Mouse (Mus musculus) 416B (cell line): ENCODE measurements around the gene Cdiptos.

Source experiments
- DNase-seq: peaks from one replicate; pipeline ENCODE4 v3.0.0; 2011; ENCODE audit warnings: low read depth

Gene Cdiptos

DNA sequence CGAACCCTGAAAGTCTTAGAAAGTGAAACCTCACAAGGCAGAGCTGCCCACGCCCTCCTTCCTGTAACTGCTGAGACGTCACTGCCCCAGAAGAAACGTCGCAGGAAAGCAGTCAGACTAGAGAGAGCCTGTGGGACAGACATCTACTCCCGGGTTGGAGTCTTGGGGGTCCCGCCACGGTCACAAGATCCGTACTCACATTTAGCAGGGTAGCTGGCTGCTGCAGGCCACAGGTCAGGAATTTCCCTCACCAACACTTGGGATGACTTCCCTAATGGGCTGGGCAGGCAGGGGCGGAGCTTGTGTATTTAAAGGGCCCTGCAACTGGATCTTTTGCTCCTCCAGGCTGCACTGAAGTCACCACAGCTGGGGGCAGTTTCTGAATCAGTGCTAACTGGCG lies 38.4 kb upstream of the Cdiptos start, which contains the start of gene Mvp:
Mvp (minus strand) TSS at position 302 of the 400 bp plus-strand sequence.
- DNase-seq, result peak; percentile 79

DNA sequence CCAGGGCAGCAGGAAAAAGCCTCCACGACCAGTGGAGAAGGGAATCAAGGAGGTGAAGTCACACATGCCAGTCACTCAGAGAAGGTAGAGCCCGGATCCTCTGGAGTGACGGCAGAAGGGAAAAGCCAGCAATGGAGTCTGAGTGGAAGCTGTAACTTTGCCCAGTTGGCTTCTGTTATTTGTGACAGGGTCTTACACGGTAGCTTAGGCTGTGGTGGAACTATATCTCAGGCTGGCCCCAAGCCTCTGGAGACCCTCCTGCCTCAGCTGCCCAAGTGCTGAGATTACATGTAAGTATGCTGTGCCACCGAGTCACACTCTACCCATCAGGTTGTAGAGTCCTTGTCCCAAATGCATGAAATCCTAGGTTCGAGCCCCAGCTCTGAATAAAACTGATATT lies 37.5 kb upstream of the Cdiptos start:
- no peak for DNase-seq

DNA sequence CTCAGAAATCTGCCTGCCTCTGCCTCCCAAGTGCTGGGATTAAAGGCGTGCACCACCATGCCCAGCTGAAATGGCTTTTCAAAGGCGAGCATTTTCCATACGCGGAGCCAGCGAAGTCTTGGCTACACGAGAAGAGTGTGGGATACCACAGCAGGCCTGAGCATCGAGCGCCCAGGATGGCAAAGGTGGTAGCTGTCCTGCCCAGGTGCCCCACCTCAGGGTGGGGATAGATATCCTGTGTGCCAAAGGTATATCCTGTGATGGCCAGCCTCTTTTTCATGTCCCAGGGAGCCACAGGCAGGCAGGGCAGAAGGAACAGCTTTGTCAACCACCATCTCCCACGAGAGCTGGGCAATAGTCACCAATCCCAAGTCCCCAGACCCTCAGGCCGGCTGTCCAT lies 36.9 kb upstream of the Cdiptos start:
- DNase-seq, result no peak

DNA sequence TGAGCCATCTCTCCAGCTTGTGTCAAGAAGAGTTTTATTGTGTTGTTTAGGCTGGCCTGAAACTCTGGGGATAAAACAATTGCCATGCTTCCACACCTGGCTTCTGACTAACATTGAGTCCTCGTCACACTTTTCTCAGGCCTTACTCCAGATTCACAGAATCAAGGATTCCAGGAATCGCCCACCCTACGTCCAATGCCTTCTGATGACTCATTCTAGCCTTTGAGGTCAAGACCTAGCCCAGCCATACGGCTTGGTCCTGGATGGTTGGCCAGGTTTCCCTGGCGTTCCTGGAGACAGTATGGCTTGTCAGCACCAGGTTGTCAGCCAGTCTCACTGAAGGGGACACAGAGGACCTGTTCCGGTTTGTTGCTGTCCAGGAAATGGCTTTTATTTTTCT lies 36.5 kb upstream of the Cdiptos start:
- DNase-seq, result no peak

DNA sequence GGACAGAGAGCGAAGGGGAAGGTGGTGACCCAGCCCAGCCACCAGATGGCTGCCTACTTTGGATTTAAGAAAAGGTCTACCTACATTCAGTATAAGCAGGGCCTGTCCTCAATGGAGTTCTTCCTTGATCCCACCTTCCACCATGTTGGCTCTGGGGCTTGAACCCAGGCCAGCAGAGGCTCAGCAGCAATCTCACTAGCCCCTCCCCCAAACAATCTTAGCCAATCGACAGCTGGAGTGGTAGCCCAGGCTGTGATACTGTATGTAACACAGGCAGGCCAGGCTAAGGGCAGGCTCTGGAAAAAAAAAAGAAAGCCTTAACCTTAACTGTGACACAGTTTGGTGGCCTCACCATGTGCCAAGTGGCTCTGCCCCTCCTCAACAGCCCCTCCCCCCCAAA lies 35.8 kb upstream of the Cdiptos start:
- no peak for DNase-seq

DNA sequence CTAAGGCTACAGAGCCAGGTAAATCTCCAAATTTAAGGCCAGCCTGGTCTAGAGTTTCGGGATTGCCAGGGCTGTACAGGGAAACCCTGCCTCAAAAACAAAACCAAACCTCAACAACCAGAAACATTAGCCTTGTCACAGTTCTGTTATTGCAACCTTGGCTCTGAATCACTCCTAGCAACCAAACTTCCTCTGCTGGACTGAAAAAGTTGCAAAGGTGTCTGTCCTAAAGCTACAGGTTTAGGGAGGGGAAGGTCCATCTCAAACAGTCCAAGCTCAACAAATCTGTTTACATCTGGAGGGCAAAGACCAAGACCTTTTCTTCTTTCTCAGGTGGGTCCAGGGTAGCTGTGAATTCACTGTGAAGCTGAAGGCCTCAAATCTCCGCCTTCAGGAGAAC lies 35.2 kb upstream of the Cdiptos start:
- peak; percentile 32 for DNase-seq

DNA sequence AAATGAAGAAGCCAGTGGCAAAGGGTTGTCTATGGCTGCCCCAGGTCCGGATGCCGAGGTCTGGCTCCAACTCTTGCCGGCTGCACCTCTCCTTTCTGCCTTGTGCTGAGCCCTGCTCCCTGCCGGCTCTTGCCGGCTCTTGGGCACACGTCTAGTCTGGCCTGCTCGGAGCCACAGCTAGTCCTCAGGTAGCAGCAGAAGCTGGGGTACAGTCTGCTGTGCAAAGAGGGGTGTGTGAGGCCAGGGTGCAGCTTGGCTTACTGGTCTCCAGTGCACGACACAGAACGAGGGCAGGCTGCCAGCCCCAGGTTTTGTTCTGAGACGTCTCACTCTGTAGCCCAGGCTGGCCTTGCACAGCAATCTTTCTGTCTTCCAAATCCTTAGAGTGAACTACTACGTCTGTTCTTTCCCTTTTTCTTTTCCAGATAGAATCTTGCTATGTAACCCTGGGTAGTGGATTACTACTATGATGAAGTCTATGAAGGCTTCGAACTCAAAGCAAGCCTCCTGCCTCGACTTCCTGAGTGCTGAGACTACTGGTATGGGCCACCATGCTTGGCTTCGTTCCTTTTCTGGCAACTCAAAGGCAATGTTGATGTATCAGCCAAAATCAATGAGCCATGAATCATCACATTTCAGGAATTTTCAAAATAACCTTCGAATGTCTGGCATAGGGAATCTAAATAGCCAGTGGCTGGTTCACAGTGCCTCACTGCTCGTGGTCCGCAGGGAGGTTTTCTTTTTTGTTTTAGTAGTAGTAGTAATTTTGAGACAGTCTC lies 33.6 kb upstream of the Cdiptos start:
- DNase-seq, result no peak

DNA sequence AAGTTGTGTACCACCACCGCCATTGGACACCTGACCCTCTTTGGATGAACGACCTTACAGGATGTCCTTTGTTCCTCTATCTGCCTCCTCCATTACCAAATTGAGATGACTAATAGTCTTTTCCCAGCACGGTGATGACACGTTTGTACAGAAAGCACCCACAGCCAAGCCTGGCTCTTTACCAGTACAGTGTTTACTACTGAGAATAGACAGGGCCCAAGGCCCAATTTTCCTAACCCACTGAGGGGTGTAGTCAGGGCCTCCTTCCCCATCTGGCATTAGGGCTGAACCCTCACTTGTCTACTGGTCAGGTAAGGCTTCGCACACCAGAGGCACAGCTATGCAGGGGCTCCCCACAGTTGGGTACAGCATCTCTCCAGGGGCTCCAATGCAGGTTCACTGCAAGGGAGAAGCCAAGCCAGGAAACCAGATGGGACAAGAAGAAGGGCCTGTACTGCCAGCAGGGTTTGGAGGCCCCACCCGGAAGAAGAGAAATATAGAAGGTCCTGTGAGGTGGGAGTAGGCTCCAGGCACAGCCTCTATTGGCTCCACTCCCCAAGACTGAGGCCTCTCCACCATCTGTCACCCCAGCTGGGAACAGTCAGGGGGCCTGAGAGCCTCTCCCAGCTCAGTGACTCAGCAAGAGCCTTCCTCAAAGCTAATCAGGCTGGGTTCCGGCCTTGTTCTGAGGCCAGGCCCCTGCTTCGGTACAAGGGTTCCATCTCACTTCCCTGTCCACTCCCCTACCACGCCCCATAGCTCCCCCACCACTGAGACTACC lies 32.5 kb upstream of the Cdiptos start:
- peak; percentile 93 for DNase-seq

DNA sequence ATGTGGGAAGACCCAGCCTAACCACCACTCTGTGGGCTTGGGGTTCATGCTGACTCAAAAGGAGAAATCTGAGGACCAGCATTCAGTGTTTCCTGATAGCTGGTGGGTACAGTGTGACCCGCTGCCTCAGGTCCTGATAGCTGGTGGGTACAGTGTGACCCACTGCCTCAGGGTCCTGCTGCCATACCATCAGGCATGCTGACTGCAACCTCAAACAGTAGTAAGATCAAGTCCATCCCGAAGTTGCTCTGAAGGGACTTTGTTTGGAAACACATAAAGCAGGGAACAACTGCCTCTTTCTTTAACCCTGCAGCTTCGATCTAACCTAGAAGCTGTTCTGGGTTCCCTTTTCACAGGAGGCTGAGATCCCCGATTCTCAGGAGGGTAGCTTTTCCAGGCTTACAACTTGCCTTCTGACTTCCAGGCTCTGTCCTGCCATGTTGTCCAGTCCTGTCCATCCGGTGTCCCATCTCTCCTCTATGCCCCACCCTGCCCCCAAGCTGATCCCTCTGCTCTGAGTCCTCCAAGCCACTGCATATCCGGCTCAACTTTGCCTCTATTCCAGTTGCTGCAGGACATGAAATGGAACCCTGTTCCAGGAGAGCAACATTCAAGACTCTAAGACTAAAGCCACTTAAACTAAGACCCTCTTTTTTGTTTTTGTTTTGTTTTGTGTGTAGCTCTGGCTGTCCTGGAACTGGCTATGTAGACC lies 31.6 kb upstream of the Cdiptos start:
- no peak for DNase-seq

DNA sequence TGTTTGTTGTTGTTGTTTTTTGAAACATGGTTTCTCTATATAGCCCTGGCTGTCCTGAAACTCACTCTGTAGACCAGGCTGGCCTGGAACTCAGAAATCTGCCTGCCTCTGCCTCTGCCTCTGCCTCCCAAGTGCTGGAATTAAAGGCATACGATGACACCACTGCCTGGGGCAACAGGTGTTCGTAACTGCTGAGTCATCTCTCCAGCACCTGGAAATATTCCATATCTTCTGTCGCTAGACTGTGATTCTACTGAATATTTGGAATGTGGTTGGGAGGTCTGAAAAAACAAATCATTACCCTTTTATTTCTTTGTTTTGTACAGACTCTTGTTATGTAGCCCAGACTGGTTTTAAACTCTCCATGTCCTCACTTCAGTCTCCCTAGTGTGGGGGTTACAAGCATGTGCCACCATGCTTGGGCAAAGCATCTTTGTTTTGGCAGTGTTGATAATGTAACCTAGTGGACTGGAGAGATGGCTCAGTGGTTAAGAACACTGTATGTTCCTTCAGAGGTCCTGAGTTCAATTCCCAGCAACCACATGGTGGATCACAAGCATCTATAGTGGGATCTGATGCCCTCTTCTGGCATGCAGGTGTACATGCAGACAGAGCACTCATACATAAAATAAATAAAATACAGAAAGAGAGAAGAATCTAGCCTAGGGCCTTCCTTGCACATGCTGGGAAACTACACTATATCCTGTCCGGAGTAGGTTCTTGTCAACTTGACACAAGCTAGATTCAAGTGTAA lies 28.4 kb upstream of the Cdiptos start:
- DNase-seq, result no peak

DNA sequence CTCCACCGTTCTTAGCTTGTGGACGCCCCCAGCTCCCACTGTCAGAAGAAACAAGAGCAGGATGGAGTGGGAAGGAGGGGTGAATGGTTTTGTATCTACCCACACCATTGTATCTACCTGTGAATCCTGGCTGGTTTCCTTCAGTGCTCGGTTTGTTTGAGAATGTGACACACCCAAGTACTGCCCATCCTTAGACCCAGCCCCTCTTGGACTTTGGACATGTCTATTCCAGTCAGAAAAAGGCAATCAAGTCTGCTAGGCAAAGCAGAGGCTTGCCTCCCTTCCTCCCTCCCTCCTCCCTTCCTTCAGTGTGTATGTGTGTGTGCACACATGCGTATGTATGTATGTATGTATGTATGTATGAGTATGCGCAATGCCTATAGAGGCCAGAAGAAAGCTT lies 27.7 kb upstream of the Cdiptos start:
- no peak for DNase-seq

DNA sequence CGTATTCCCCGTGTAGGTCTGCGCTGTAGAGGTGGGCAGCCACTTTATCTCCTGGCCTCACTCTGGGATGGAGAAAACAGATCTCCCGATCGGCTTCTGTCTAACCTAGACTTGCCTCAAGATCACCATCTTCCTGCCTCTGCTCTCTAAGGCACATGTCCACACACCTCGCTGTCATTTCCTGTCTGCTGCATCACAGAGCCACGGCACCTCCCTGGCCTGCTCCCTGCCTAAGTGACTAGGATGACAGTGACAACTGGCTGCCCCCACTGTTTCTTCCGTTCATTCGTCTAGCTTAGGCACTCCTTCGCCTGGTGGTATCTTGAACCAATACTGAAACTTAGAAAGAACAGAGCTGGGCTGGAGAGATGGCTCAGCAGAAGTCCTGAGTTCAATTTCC lies 23.7 kb upstream of the Cdiptos start:
- DNase-seq, result peak; percentile 48

DNA sequence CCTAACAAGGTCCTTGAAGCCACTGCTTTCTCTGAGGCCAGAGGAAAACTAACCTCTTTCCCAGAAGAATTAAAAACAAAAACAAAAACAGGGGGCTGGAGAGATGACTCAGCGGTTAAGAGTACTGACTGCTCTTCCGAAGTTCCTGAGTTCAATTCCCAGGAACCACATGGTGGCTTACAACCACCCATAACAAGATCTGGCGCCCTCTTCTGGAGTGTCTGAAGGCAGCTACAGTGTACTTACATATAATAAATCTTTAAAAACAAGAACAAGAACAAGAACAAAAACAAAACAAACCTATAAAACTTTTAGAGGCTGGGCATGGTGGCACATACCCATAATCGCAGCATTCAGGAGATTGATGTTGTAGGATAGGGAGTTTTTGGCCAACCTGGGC lies 20.6 kb upstream of the Cdiptos start:
- peak; percentile 40 for DNase-seq

DNA sequence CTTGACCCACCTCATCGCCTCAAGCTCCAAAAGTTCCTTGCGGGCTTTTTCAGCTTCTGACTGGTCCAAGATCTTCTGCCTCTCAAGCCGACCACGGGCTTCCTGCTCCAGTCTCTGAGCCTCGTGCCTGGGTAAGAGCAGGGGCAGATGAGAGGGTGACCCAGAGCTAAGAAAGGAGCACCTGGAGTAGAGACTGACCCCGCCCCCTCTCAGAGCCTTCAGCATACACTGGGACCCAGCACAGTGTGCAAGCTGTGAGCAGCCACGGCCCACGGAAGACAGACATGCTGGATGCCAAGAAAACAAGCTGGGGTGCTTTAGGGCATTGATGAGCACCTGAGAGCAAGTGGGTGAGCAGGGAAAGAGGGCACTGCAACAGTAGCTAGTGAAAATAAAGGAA lies 12.9 kb upstream of the Cdiptos start:
- no peak for DNase-seq

DNA sequence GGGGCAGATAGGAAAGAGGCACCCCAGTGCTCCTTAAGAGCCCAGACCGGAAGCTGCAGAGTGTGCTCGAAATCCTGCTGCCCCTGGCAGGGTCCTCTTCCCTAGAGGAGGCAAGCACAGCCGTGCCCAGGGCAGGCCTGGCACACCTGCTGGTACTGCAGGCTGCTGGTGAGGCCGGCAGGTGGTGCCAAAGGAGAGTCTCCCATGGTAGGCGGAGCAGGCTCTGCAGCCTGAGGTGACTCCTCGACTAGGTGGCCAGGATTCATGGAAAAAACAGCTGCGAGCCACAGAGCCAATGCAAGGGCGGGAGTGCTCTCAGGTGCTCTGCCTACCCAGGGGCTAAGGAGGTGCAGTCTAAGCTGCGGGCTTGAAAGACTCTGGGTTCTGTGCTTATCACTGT lies 10.4 kb upstream of the Cdiptos start:
- no peak for DNase-seq

DNA sequence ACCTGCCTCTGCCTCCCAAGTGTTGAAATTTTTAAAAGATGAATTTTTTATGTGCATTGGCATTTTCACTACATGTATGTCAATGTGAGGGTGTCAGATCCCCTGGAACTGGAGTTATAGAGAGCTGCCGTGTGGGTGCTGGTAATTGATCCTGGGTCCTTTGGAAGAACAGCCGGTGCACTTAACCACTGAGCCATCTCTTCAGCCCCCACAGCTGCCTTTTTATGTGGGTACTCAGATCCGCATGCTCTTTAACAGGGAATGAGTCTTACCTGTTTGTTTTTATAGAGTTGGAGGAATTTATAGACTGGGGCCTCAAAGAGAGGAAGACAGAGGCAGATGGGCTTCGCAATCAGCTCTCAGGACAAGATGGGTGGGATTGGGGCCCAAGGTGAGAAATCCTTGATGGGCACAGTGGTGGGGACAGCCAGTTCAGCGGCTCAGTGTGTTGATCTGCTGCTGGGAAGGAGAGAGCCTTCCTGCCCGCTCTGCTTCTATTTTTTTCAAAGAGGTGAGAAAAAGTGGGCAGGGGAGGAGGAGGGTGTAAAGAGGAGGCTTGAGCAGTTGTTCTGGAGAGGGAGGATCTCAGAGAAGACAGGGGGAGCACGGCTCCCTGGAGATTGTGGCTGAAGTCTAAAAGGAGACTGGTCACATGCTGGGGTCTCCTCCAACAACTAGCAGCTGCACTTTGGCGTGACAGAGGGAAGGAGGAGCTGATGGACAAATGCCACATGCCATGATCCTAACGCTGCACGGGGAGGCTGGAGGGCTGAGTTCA lies 9.0 kb upstream of the Cdiptos start:
- DNase-seq, result no peak

DNA sequence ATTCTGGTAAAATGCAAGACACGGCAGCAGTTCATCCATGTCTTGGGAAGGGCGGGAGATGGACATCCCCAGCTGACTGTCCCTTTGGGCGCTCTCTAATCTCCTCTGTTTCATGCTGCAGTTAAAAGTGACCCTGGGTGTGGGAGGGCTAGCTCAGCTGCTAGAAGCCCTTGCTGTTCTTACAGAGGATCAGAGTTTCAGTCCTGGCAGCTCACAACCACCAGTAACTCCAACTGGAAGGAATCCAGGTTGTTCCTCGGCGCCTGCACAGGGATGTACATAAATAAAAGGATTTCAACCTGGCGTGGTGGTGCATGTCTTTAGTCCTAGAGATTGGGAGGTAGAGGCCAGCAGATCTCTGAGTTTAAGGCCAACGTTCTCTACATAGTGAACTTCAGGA lies 7.2 kb upstream of the Cdiptos start:
- DNase-seq, result no peak

DNA sequence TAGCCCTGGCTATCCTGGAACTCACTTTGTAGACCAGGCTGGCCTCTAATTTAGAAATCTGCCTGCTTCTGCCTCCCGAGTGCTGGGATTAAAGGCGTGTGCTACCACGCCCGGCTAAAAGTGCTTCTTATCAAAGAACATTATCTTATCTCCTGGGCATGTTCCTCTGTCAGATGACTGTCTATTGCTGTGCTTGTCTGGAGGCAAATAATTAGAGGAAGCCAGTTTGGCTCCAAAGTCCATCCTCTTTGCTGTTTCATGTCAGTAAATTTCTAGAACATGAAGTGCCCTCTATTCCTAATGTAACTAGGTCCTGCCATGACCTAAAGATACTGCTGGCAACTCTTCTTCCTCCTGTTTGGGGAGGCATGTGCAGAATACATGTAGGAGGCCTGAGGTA lies 6.2 kb upstream of the Cdiptos start:
- DNase-seq, result no peak

DNA sequence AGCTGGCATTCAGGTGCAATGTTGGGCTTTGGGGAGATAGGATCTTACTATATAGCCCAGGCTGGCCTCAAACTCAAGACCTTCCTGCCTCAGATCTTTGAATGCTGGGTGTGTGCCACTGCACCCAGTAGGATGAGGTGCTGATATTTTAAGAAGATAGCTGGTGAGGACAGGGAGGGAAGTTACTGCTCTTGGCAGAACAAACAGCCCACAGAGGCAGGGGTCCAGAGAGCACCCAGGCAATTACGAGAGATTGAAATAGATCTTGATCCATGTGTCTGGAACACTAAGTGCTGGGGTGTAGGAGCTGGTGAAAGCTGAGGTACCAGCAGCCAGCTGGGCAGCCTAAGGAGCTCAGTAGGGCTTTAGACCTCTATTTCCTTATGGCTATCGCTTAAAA lies 5.7 kb upstream of the Cdiptos start:
- DNase-seq, result no peak

DNA sequence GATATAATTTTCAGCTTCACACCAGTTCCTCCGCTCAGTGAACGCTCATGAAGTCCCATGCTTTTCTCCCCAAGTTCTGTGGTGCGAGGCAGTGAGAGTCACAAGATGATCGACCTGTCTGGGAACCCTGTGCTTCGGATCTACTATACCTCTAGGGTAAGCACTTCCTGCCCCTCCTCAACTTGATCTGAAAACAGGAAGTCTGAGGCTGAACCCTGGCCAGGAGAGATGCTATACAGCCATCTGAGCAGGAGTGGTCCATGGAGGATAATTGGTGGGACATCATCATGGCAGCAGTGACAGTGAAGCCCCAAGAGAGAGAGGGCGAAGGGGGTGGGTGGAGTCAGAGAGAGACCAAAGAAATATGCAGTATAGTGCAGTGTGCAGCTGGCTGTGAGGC lies 2.9 kb upstream of the Cdiptos start:
- DNase-seq, result no peak

DNA sequence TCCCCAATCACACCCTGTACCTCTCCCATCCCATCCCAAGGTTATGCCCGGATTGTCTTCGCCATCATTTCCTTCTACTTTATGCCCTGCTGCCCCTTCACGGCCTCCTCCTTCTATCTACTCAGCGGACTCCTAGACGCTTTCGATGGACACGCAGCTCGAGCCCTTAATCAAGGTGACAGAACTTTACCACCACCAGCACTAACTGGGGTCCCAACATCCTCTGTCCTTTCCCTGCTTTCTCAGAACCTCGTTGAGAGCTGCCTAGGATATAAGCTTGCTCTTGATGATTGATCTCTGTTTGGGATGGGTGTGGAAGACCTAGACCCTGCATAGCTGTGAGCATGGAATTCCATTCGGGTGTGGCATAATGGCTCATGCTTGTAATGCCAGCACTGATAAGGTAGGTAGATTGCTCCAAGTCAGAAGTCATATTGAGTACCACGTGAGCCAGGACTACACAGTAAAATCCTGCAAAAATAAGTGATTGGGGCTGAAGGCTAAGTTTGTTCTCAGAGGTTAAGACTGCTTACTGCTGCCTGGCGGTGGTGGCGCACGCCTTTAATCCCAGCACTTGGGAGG lies 1.1 kb upstream of the Cdiptos start:
- DNase-seq, result peak; percentile 20

DNA sequence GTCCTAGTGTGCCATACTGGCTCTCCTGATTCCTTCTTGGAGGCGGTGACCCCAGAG lies 177 bp downstream of the Cdiptos start, which contains the start of gene Cdipt:
Cdipt (plus strand) TSS at position 22 of the 57 bp plus-strand sequence.
- DNase-seq, result no peak
